Mouse (Mus musculus): ENCODE data around the gene Rgs1. TPM values are rescaled to one million over a fixed set of nuclear protein-coding genes. Genes with fewer than 3 reads are reported as not detected.

Rgs1 gene
- total RNA-seq, 4 experiments from 2014 or later: 1.1 to 2.3 (median 1.7) TPM

- DNase-seq: no peak
These were observed 51.4 kb downstream of the Rgs1 start for GRCm38 (mm10) chr1:144197684-144198083.

Other genes starting within 250 kb of the Rgs1 start
- gene Rgs2, start 245.1 kb downstream of the Rgs1 start, total RNA-seq (2022): 100 to 1,000 TPM; 180 to 417 (median 331) TPM
- gene Rgs13, start 71.9 kb downstream of the Rgs1 start, total RNA-seq (2022): not detected